Comparison of ENCODE assay signal across 8 mouse cellular contexts in genomic region chr2:131159938-131160581, GRCm38 (mm10). TPM values are rescaled to one million over a fixed set of nuclear protein-coding genes. Genes with fewer than 3 reads are reported as not detected.
A peak's percentile ranks its signal among the peaks of the same experiment; 100 is the strongest.
DNase-seq lines count a peak whose midpoint lies in the region; ATAC-seq lines count a peak whose summit lies in the region.

TSS of gene 1700037H04Rik (minus strand) at chr2:131160081.

- intact Hi-C loops in gastrocnemius, postnatal 14 days (cut with DNase I; ENCODE audit: low total_unique reads): loop anchor here (5.0 kb wide), 1 partner anchor 68 kb away; no protein-coding TSS in a partner anchor
- intact Hi-C loops in left cerebral cortex, postnatal 10 days (cut with DNase I): loop anchor here (5.0 kb wide), 1 partner anchor 63 kb away; no protein-coding TSS in a partner anchor

- DNase-seq in adrenal gland, adult (ENCODE audit: inconsistent age in 2 of 2, low spot score in 1 of 2): peak; percentile 97 to 98
- DNase-seq in embryo, embryonic 10.5 days (ENCODE audit: low spot score): peak; percentile 99
- peak; percentile 96 for DNase-seq in gastrocnemius, postnatal 14 days
- peak; percentile 97 to 99 for DNase-seq in left cerebral cortex, postnatal 10 days (ENCODE audit: extremely low spot score in 1 of 2, low spot score in 2 of 2)
- DNase-seq in right cerebral cortex, postnatal 25 days: peak; percentile 94
- DNase-seq in urinary bladder, postnatal 4 days (ENCODE audit: low spot score in 2 of 2): peak; percentile 92 to 97

- peak; percentile 98 for ATAC-seq in inflammation-experienced regulatory T-cells, adult 6 months
- peak; percentile 96 for ATAC-seq in megakaryocyte-erythroid progenitor cell, adult 5-6 weeks (replicated peaks; ENCODE audit: low FRiP score, low TSS enrichment, poor library complexity, severe bottlenecking)

RNA-seq across cellular contexts. Expression of gene 1700037H04Rik, which starts in this region (rescaled TPM):
- 1 to 10 TPM; 5.8 to 6.2 TPM for total RNA-seq in gastrocnemius, postnatal 14 days (2021)
- polyA plus RNA-seq in inflammation-experienced regulatory T-cells, adult 6 months (2017; shearing (Covaris generic)): 10 to 100 TPM; 36.5 to 54.8 (median 46.3) TPM
- total RNA-seq in left cerebral cortex, postnatal 10 days (2021): 10 to 100 TPM; 69.3 to 74.2 TPM
- 92.8 and 94.2 TPM in 2 replicates for total RNA-seq in megakaryocyte-erythroid progenitor cell, adult 5-6 weeks (2014; fragmentation: Nextera tagmentation)
- 29.0 and 55.6 TPM in 2 replicates for total RNA-seq in megakaryocyte-erythroid progenitor cell, adult 5-6 weeks (2017)

Comparison
In these comparisons a context has a peak if more than half of its experiments do, and no peak if none do; other contexts are left out.
1. Peak in every context shown above with its lines: DNase-seq and ATAC-seq.
2. RNA of gene 1700037H04Rik (total RNA-seq): 29.0 to 94.2 TPM in megakaryocyte-erythroid progenitor cell, adult 5-6 weeks and 69.3 to 74.2 TPM in left cerebral cortex, postnatal 10 days; 5.8 to 6.2 TPM in gastrocnemius, postnatal 14 days; every median in the first group is over 4 times any median in the second.